Mouse (Mus musculus): ENCODE data around the gene Prss46. TPM values are rescaled to one million over a fixed set of nuclear protein-coding genes. Genes with fewer than 3 reads are reported as not detected.

Gene Prss46
- total RNA-seq, 1 experiment = 2.8 TPM

DNA sequence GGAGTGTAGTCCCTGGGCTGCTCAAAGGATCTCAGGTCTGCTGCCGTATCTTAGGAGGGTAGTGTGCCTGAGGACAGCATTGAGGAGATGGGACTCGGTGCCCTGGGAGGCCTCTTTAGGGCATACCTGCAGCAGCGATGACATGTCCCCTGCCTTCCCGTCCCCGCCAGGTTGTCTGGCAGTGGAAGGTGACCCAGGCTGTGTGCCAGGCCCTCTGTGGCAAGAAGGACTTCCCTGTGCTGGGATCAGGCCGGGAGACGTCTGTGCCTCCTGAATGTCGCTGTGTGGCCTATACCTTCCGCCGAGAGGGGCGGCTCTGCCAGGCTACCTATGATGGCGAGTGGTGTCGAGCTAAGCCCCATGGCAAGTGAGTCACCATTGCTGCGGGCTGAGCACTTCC lies 44.6 kb downstream of the Prss46 start:
- Histone ChIP-seq H3K36me3 (ENCODE audit: control insufficient read depth, insufficient read depth, low read length, poor library complexity, severe bottlenecking) (peaks cover 19% of the 10 kb centered on the region; the same call in 1 of the 2 replicates), H3K9me3 (ENCODE audit: control insufficient read depth, insufficient read depth, low read depth, low read length) (no peaks in the 10 kb centered on the region), H3K27ac (ENCODE audit: insufficient read depth, low read depth, low read length, poor library complexity, severe bottlenecking) (no peak overlapping the region), H3K4me1 (ENCODE audit: control insufficient read depth in 2 of 2, insufficient read depth in 2 of 2, low read length in 2 of 2, poor library complexity in 1 of 2) (peaks cover 2 to 26% of the 10 kb centered on the region in 2 experiments; a peak in 2 of 4 replicates), H3K4me3 (ENCODE audit: insufficient read depth in 1 of 2, low read depth in 1 of 2, low read length in 2 of 2, poor library complexity in 1 of 2, severe bottlenecking in 1 of 2) (peak overlapping the region in 1 of 2 experiments; percentile 5; a peak in 1 of 4 replicates), H3K9ac (ENCODE audit: insufficient read depth, low read depth, low read length, poor library complexity, severe bottlenecking) (no peak overlapping the region)
- in situ Hi-C loops (cut with MboI; ENCODE audit: low sequenced_read_pairs in 2 of 2, unreplicated experiment in 2 of 2) = no loop called here
- no peak for DNase-seq (ENCODE audit: low read depth, low spot score)
- TF ChIP-seq HCFC1 (IDR thresholded peaks at IDR 0.05; ENCODE audit: borderline replicate concordance, insufficient read depth, low read length) (no peak), CHD2 (IDR thresholded peaks at IDR 0.05; ENCODE audit: low read depth, low read length) (no peak), ZC3H11A (IDR thresholded peaks at IDR 0.05; ENCODE audit: borderline replicate concordance, low read depth, low read length) (no peak), MAFK (IDR thresholded peaks at IDR 0.05; ENCODE audit: insufficient read depth, low read depth, low read length) (no peak), ZNF384 (IDR thresholded peaks at IDR 0.05; ENCODE audit: low read depth, low read length) (no peak)

DNA sequence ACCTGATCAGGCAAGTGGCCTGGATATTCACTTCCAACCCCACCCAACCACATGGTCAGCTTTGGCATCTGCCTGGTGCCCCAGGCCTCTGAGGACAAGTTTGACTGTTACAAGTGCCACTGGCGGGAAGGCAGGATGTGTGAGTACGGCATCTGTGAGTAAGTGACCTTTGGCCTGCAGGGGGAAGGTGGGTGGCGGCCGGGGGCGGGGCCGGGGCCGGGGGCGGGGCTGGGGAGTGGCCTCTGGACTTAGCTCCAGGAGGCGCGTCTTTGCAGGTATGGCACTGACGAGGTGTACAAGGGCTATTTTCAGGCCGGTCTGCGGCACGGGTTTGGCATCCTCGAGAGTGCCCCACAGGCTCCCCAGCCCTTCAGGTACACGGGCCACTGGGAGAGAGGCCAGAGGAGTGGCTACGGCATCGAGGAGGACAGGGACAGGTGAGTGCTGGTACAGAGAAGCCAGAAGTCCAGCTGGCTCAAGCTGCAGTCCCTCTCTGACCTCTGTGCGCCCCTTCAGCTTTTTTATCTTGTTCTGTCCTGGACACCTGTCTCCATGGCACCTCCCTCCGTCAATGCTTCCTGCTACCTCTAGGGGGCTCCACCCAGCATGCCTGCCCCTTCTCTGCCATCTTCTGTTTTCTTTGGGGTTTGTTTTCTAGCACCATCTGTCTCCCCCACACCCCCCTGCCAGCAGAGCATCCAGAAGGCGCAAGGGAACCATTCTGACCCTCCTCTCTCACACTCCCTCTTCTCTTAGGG lies 45.9 kb downstream of the Prss46 start:
- H3K9ac ChIP-seq (ENCODE audit: insufficient read depth, low read depth, low read length, poor library complexity, severe bottlenecking) = no peak overlapping the region

DNA sequence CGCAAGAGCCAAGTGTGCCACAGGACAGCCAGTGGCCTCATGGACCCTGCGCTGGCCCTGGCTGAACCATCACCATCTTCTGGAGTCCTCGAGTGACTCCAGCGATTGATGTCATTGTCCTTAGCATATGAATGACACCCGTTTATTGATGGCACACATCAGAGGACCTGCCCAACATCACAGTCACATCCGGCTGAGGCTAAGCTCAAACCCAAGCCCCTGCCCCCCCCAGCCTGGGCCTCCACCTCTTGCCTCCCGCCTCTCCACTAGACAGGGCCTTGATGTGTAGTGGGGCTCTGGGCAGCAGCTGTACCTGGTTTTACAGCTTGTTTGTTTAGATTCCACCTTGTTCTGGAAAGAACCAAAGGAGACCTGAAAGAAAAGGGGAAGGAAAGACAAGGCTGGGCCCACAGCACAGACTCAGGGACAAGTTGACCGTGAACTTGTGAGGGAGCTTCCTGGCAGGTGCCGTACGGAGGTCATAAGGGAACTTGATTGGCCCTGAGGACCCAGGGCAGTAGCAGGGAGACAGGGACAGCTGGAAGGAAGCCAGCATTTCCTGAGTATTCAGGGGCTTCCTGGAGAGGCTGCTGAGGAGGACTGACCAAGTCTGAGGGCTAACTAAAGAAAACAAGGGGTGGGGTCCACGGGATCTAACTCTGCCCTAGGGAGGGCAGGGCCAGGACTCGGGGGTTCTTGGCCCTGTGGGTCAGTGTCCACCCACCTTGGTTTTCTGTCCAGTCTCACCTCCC lies 46.9 kb downstream of the Prss46 start:
- no peak overlapping the region for H3K9ac ChIP-seq (ENCODE audit: insufficient read depth, low read depth, low read length, poor library complexity, severe bottlenecking)
- H3K4me1 ChIP-seq (ENCODE audit: control insufficient read depth in 2 of 2, insufficient read depth in 2 of 2, low read length in 2 of 2, poor library complexity in 1 of 2) = peaks cover 2 to 33% of the 10 kb centered on the region in 2 experiments; a peak in 2 of 4 replicates
- in situ Hi-C loops (cut with MboI; ENCODE audit: low sequenced_read_pairs in 2 of 2, unreplicated experiment in 2 of 2) = no loop called here
- TF ChIP-seq ZNF384 (IDR thresholded peaks at IDR 0.05; ENCODE audit: low read depth, low read length) (no peak), HCFC1 (IDR thresholded peaks at IDR 0.05; ENCODE audit: borderline replicate concordance, insufficient read depth, low read length) (no peak), CHD2 (IDR thresholded peaks at IDR 0.05; ENCODE audit: low read depth, low read length) (no peak), MAFK (IDR thresholded peaks at IDR 0.05; ENCODE audit: insufficient read depth, low read depth, low read length) (no peak), ZC3H11A (IDR thresholded peaks at IDR 0.05; ENCODE audit: borderline replicate concordance, low read depth, low read length) (no peak)
- peaks cover 15% of the 10 kb centered on the region; the same call in 1 of the 2 replicates for H3K36me3 ChIP-seq (ENCODE audit: control insufficient read depth, insufficient read depth, low read length, poor library complexity, severe bottlenecking)
- DNase-seq (ENCODE audit: low read depth, low spot score) = no peak
- no peak overlapping the region for H3K27ac ChIP-seq (ENCODE audit: insufficient read depth, low read depth, low read length, poor library complexity, severe bottlenecking)
- no peaks in the 10 kb centered on the region for H3K9me3 ChIP-seq (ENCODE audit: control insufficient read depth, insufficient read depth, low read depth, low read length)
- no peak overlapping the region for H3K4me3 ChIP-seq (ENCODE audit: insufficient read depth in 1 of 2, low read depth in 1 of 2, low read length in 2 of 2, poor library complexity in 1 of 2, severe bottlenecking in 1 of 2)

More for the DNA sequence above, 45.9 kb downstream of the Prss46 start:
- Histone ChIP-seq H3K4me1 (ENCODE audit: control insufficient read depth in 2 of 2, insufficient read depth in 2 of 2, low read length in 2 of 2, poor library complexity in 1 of 2) (peaks cover 2 to 28% of the 10 kb centered on the region in 2 experiments; a peak in 2 of 4 replicates), H3K36me3 (ENCODE audit: control insufficient read depth, insufficient read depth, low read length, poor library complexity, severe bottlenecking) (peaks cover 16% of the 10 kb centered on the region; the same call in 1 of the 2 replicates), H3K27ac (ENCODE audit: insufficient read depth, low read depth, low read length, poor library complexity, severe bottlenecking) (no peak overlapping the region), H3K4me3 (ENCODE audit: insufficient read depth in 1 of 2, low read depth in 1 of 2, low read length in 2 of 2, poor library complexity in 1 of 2, severe bottlenecking in 1 of 2) (peak overlapping the region in 1 of 2 experiments; percentile 21; a peak in 2 of 4 replicates), H3K9me3 (ENCODE audit: control insufficient read depth, insufficient read depth, low read depth, low read length) (no peaks in the 10 kb centered on the region)
- DNase-seq (ENCODE audit: low read depth, low spot score) = no peak
- in situ Hi-C loops (cut with MboI; ENCODE audit: low sequenced_read_pairs in 2 of 2, unreplicated experiment in 2 of 2) = no loop called here
- TF ChIP-seq MAFK (IDR thresholded peaks at IDR 0.05; ENCODE audit: insufficient read depth, low read depth, low read length) (no peak), HCFC1 (IDR thresholded peaks at IDR 0.05; ENCODE audit: borderline replicate concordance, insufficient read depth, low read length) (no peak), ZC3H11A (IDR thresholded peaks at IDR 0.05; ENCODE audit: borderline replicate concordance, low read depth, low read length) (no peak), ZNF384 (IDR thresholded peaks at IDR 0.05; ENCODE audit: low read depth, low read length) (no peak), CHD2 (IDR thresholded peaks at IDR 0.05; ENCODE audit: low read depth, low read length) (no peak)

DNA sequence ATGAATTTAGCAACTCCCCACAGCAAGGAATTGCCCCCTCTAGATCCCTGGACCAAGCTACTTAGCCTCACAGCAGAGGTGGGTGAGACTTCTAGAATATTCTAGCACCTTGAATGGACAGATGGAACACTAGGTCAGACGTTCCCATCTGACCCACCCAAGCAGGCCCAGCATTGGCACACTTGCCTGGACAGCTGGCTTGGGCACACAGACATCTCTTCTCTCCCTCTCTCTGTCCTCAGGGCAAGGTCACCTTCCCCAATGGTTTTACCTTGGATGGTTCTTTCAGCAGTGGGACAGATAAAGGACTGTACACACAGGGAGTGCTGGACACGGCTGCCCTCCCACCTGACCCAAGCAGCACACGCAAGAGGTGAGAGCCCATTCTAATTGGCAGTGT lies 48.2 kb downstream of the Prss46 start:
- H3K9me3 ChIP-seq (ENCODE audit: control insufficient read depth, insufficient read depth, low read depth, low read length) = no peaks in the 10 kb centered on the region
- TF ChIP-seq ZC3H11A (IDR thresholded peaks at IDR 0.05; ENCODE audit: borderline replicate concordance, low read depth, low read length) (no peak), ZNF384 (IDR thresholded peaks at IDR 0.05; ENCODE audit: low read depth, low read length) (no peak), CHD2 (IDR thresholded peaks at IDR 0.05; ENCODE audit: low read depth, low read length) (no peak), HCFC1 (IDR thresholded peaks at IDR 0.05; ENCODE audit: borderline replicate concordance, insufficient read depth, low read length) (no peak), MAFK (IDR thresholded peaks at IDR 0.05; ENCODE audit: insufficient read depth, low read depth, low read length) (no peak)
- peaks cover 2 to 32% of the 10 kb centered on the region in 2 experiments; a peak in 2 of 4 replicates for H3K4me1 ChIP-seq (ENCODE audit: control insufficient read depth in 2 of 2, insufficient read depth in 2 of 2, low read length in 2 of 2, poor library complexity in 1 of 2)
- no peak overlapping the region for H3K4me3 ChIP-seq (ENCODE audit: insufficient read depth in 1 of 2, low read depth in 1 of 2, low read length in 2 of 2, poor library complexity in 1 of 2, severe bottlenecking in 1 of 2)
- in situ Hi-C loops (cut with MboI; ENCODE audit: low sequenced_read_pairs in 2 of 2, unreplicated experiment in 2 of 2) = no loop called here
- no peak for DNase-seq (ENCODE audit: low read depth, low spot score)
- H3K36me3 ChIP-seq (ENCODE audit: control insufficient read depth, insufficient read depth, low read length, poor library complexity, severe bottlenecking) = peaks cover 14% of the 10 kb centered on the region; the same call in 1 of the 2 replicates
- no peak overlapping the region for H3K9ac ChIP-seq (ENCODE audit: insufficient read depth, low read depth, low read length, poor library complexity, severe bottlenecking)
- no peak overlapping the region for H3K27ac ChIP-seq (ENCODE audit: insufficient read depth, low read depth, low read length, poor library complexity, severe bottlenecking)
